Mouse (Mus musculus) intestine, postnatal 0 days (tissue): ENCODE measurements around the gene Hapln1. TPM values are rescaled to one million over a fixed set of nuclear protein-coding genes. Genes with fewer than 3 reads are reported as not detected.
A peak's percentile ranks its signal among the peaks of the same experiment; 100 is the strongest.

Source experiments
- ATAC-seq: fragments of 200-750 bp; cut with Nextera tagmentation; 2 replicates; pipeline ENCODE4 v1.8.0; 2017; ENCODE audit warnings: mild to moderate bottlenecking, moderate TSS enrichment, moderate library complexity
- H3K27ac ChIP-seq: fragments of 300-500 bp; sonication (generic); 2 replicates; pipeline ENCODE4 v1.5.1; 2014; ENCODE audit warnings: mild to moderate bottlenecking, low read depth, low read length, moderate library complexity
- H3K27me3 ChIP-seq: fragments of 300-500 bp; sonication (generic); replicated peaks from 2 replicates; pipeline ENCODE4 v1.6.1; 2014; ENCODE audit warnings: low read length, mixed read lengths; ENCODE audit not compliant: control insufficient read depth, insufficient read depth
- H3K36me3 ChIP-seq: fragments of 300-500 bp; sonication (generic); 2 replicates; pipeline ENCODE4 v1.6.1; 2014; ENCODE audit warnings: mild to moderate bottlenecking, moderate library complexity; ENCODE audit not compliant: control insufficient read depth, insufficient read depth
- H3K4me1 ChIP-seq: fragments of 300-500 bp; sonication (generic); replicated peaks from 2 replicates; pipeline ENCODE4 v1.6.1; 2014; ENCODE audit warnings: antibody characterized with exemption, low read length, mixed read lengths; ENCODE audit not compliant: control insufficient read depth, insufficient read depth
- H3K4me2 ChIP-seq: fragments of 300-500 bp; sonication (generic); replicated peaks from 2 replicates; pipeline ENCODE4 v1.6.1; 2014; ENCODE audit warnings: low read depth, mild to moderate bottlenecking, moderate library complexity
- H3K4me3 ChIP-seq: fragments of 300-500 bp; sonication (generic); 2 replicates; pipeline ENCODE4 v1.5.1; 2014; ENCODE audit warnings: low read depth, low read length
- H3K9ac ChIP-seq: fragments of 300-500 bp; sonication (generic); 2 replicates; pipeline ENCODE4 v1.6.1; 2014; ENCODE audit warnings: mild to moderate bottlenecking, low read depth, low read length
- H3K9me3 ChIP-seq: fragments of 300-500 bp; sonication (generic); 2 replicates; pipeline ENCODE4 v1.6.1; 2016; ENCODE audit warnings: mixed run types; ENCODE audit not compliant: control insufficient read depth
- CTCF ChIP-seq: sonication (generic); IDR thresholded peaks from 2 replicates; pipeline ENCODE4 v1.5.1; 2016; ENCODE audit warnings: low read depth, mild to moderate bottlenecking, control low read depth, antibody characterized with exemption, moderate library complexity
- WGBS: fragments of 180-500 bp; shearing (Covaris S2); extraction: QIAGEN DNeasy Blood & Tissue Kit; methylation state at CpG from one replicate; pipeline ENCODE4 v1.1.7; 2014; 5-methylcytosine and 5-hydroxymethylcytosine counted together
- polyA plus RNA-seq: library from polyadenylated mRNA; unstranded; fragments of >200 nt; fragmentation: Nextera tagmentation; extraction: Ambion mirVana; gene quantifications from 2 replicates; pipeline ENCODE4 v1.2.1, GENCODE M21; 2015

Gene Hapln1
- polyA plus RNA-seq, 1 experiment from 2014 or later: 3.8 TPM

DNA sequence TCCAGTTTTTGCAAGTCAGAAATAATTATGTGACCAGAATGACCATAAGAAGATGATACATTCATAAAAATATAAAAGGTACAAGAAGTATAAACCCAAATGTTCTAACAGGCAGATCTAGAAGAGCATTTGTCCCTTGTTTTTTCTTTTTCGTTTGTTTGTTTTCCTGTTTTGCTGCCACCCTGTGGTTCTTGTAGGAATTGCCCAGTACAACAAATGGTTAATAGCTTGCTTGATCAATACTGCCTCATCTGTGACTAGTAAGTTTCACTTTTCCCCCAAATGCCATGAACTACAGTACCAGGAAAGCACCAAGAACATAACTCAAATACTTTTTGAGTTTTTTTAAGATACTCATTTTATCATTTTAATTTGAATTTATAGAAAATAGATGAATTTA is 11.9 kb downstream of the Hapln1 start:
- TF ChIP-seq CTCF: peak; percentile 67
- 17% methylated on average over 1 of the region's 1 CpGs for WGBS

DNA sequence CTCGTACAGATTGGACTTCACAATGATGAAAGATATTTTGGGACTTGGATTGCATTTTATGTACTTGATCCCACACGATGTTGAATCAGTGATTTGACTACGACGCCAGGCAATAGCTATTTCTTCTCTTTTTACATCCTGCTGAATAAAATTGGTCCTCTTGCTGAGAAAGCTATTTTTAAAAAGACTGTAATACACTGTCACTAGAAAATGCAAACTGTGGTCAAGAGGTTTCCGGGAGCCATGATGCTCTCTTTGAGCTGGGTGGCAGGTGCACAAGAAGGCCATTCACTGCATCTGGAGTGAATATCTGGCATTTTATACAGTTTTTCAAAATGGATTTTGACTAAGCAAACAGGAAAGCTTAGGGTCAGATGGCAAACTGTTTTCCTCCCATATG is 24.9 kb downstream of the Hapln1 start:
- Histone ChIP-seq H3K4me1 (no peaks in the 10 kb centered on the region), H3K36me3 (no peaks in the 10 kb centered on the region), H3K9me3 (no peaks in the 10 kb centered on the region), H3K4me3 (no peak overlapping the region), H3K27ac (no peak overlapping the region), H3K27me3 (no peaks in the 10 kb centered on the region), H3K9ac (no peak overlapping the region), H3K4me2 (no peak overlapping the region)
- ATAC-seq: no peak
- 88% methylated on average over 5 of the region's 5 CpGs for WGBS
- TF ChIP-seq CTCF: no peak

More for the DNA sequence above, 11.9 kb downstream of the Hapln1 start:
- no peaks in the 10 kb centered on the region for H3K36me3 ChIP-seq
- no peak overlapping the region for H3K27ac ChIP-seq
- no peak overlapping the region for H3K4me2 ChIP-seq
- H3K4me3 ChIP-seq: no peak overlapping the region
- H3K27me3 ChIP-seq: no peaks in the 10 kb centered on the region
- no peaks in the 10 kb centered on the region for H3K4me1 ChIP-seq
- H3K9ac ChIP-seq: no peak overlapping the region
- ATAC-seq: no peak
- no peaks in the 10 kb centered on the region for H3K9me3 ChIP-seq

GRCm38 (mm10) chr13:89566300-89566699 is 26.7 kb downstream of the Hapln1 start:
- no peak overlapping the region for H3K9ac ChIP-seq
- no peaks in the 10 kb centered on the region for H3K36me3 ChIP-seq
- H3K4me1 ChIP-seq: no peaks in the 10 kb centered on the region
- WGBS: 50% methylated on average over 4 of the region's 4 CpGs
- no peak for ATAC-seq
- no peaks in the 10 kb centered on the region for H3K9me3 ChIP-seq
- no peak for TF ChIP-seq CTCF
- H3K4me3 ChIP-seq: no peak overlapping the region
- no peak overlapping the region for H3K4me2 ChIP-seq
- H3K27me3 ChIP-seq: no peaks in the 10 kb centered on the region
- no peak overlapping the region for H3K27ac ChIP-seq

GRCm38 (mm10) chr13:89579115-89579514 is 39.5 kb downstream of the Hapln1 start:
- Histone ChIP-seq H3K4me3 (no peak overlapping the region), H3K9me3 (no peaks in the 10 kb centered on the region), H3K4me2 (no peak overlapping the region), H3K9ac (no peak overlapping the region), H3K27ac (no peak overlapping the region), H3K27me3 (no peaks in the 10 kb centered on the region), H3K36me3 (no peaks in the 10 kb centered on the region), H3K4me1 (no peaks in the 10 kb centered on the region)
- peak; percentile 38; the same call in 1 of the 2 replicates for TF ChIP-seq CTCF
- no peak for ATAC-seq
- WGBS: 100% methylated on average over 2 of the region's 2 CpGs

DNA sequence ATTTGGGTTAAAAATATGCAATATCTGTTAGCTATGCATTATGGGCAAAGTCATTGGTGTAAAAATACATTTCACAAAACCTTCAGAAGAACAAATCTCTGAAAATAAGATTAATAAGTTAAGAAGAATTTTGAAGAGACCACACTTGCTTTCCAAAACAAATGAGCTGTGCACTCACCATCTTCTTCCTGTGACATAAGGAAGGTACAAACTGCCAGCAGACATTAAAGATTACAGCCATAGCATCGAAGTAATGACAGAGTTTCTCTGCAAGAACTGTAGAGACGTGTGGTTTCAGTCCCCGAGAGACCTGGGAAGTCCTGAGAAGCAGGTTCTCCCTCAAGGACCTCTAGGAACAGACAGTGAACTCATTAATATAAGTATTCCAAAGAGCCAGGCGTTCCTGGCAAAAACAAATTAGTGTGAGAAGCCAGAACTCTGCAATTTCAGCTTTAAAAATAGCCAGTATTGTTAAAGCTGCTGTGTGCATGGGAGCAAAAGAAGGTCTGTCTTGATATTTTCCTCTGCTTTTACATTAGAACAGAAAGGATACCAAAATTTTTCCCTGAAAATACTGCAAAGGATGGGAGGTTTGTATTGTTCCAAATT is 43.6 kb downstream of the Hapln1 start:
- no peak overlapping the region for H3K4me2 ChIP-seq
- no peaks in the 10 kb centered on the region for H3K9me3 ChIP-seq
- H3K27me3 ChIP-seq: no peaks in the 10 kb centered on the region
- no peak for TF ChIP-seq CTCF
- peaks cover 7% of the 10 kb centered on the region; the same call in 1 of the 2 replicates for H3K4me1 ChIP-seq
- no peak for ATAC-seq
- no peak overlapping the region for H3K27ac ChIP-seq
- WGBS: 60% methylated on average over 4 of the region's 4 CpGs
- H3K36me3 ChIP-seq: no peaks in the 10 kb centered on the region
- no peak overlapping the region for H3K4me3 ChIP-seq
- no peak overlapping the region for H3K9ac ChIP-seq

- Histone ChIP-seq H3K36me3 (no peaks in the 10 kb centered on the region), H3K4me2 (peak overlapping the region; percentile 37), H3K27me3 (no peaks in the 10 kb centered on the region), H3K9ac (no peak overlapping the region), H3K27ac (no peak overlapping the region), H3K9me3 (no peaks in the 10 kb centered on the region), H3K4me1 (peaks cover 7% of the 10 kb centered on the region; the same call in 1 of the 2 replicates), H3K4me3 (no peak overlapping the region)
- 28% methylated on average over 10 of the region's 10 CpGs for WGBS
- TF ChIP-seq CTCF: no peak
- ATAC-seq: no peak
These were observed 44.4 kb downstream of the Hapln1 start for GRCm38 (mm10) chr13:89583747-89584738.
